Mouse (Mus musculus) Patski (cell line): ENCODE data around the gene Islr2. TPM values are rescaled to one million over a fixed set of nuclear protein-coding genes. Genes with fewer than 3 reads are reported as not detected.

Experiments used
- ATAC-seq: fragments of 100-300 bp; one replicate; pipeline ENCODE4 v1.8.0; 2021
- CTCF ChIA-PET: fragments of 350-600 bp; sonication (Branson Sonifier 250); formaldehyde crosslinking; loops from one replicate; lab custom pipeline; 2022; ENCODE audit warnings: inconsistent platforms; lab: Charles Lee
- POLR2A ChIA-PET: fragments of 350-600 bp; sonication (Branson Sonifier 250); formaldehyde crosslinking; loops from one replicate; lab custom pipeline; 2022; ENCODE audit warnings: antibody characterized with exemption, inconsistent platforms; lab: Charles Lee
- DNase-seq: peaks from one replicate; pipeline ENCODE4 v3.0.0-alpha.2; 2011; ENCODE audit warnings: low read depth, low spot score
- H3K27me3 ChIP-seq: fragments of 371-371 bp; one replicate; pipeline ENCODE4 v1.5.1; 2021
- CTCF ChIP-seq: fragments of 100-300 bp; IDR thresholded peaks from one replicate; pipeline ENCODE4 v1.5.1; 2021
- in situ Hi-C: fragments of 300-500 bp; cut with MboI; formaldehyde crosslinking; loops from 3 replicates; pipeline ENCODE4 v1.11.1; 2018; ENCODE audit warnings: low pct_unique_long_range_greater_than_20kb, mixed read lengths
- polyA plus RNA-seq: library from polyadenylated mRNA; unstranded; gene quantifications from one replicate; pipeline ENCODE4 v1.2.3, GENCODE M21; 2021

Gene Islr2
- polyA plus RNA-seq, 1 experiment from 2014 or later = 2.1 TPM

DNA sequence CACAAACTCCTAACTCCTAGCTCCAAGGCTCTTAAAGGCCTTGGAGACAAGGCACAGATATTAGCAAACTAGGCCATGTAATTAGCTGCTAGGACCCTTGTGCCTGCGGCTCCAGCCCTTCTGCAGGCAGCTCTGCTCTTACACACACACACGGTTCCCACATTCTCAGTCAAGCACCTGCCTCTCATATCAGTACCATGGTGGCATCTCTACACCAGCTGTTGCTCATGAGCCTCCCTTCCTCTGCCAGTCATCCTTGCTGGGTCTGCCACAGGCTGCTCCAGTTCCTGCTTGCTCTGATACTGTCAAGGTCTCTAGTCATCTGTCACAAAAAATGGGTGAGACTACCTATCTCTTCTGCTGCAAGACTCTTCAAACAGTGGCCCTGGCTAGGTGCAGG, 20.2 kb upstream of the Islr2 start:
- TF ChIP-seq CTCF = no peak
- CTCF ChIA-PET = interaction anchor here (0.9 to 5.5 kb wide), 4 partner anchors 9 to 57 kb away, joined by 3 to 37 read pairs (median 14); no protein-coding TSS in a partner anchor
- no peak for DNase-seq
- H3K27me3 ChIP-seq = no peaks in the 10 kb centered on the region
- POLR2A ChIA-PET = no interaction called here
- ATAC-seq = no peak
- in situ Hi-C loops = loop anchor here (10.0 kb wide), 1 partner anchor 150 kb away; the partner anchor contains the start of gene Tbc1d21

DNA sequence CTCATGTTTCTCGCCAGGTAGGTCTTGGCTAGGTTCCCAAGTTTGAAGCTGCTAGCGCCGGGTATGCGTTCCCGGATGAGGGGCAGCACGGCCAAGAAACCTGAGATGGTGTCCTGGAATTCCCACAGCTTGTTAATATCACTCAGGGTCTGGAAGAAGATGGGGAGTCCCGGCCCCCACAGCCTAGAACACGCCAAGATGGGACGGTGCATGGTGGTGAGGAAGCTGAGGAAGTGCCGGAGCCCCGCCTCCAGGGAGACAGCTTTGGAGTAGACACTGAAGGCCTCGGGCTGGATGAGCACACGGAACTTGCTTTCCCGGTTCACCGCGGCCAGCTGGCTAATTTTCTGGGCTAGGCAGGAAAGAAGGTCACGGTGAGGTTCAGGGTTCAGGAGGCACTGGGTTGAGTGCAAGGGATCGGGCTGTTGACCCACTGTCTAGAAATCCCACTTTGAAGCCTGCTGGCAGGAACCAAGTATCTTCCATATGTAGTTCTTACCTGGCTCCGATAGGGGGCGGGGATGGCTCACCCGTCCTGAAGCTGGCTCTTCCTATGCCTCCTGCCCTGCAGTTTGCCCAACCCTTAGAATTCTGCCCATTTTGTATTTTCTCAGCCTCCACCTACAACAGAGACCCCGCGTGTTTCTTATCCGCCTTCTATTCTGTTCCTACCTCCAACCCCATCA, 16.2 kb upstream of the Islr2 start:
- ATAC-seq (no peak), DNase-seq (no peak)
- no peaks in the 10 kb centered on the region for H3K27me3 ChIP-seq
- TF ChIP-seq CTCF = peak; percentile 82
- in situ Hi-C loops = loop anchor here (10.0 kb wide), 1 partner anchor 154 kb away; the partner anchor contains the start of gene Tbc1d21
- ChIA-PET POLR2A (interaction anchor here (0.6 kb wide), 1 partner anchor 445 kb away, joined by 3 read pairs; no protein-coding TSS in a partner anchor), CTCF (interaction anchor here (0.9 to 2.8 kb wide), 11 partner anchors 11 to 181 kb away, joined by 3 to 9 read pairs (median 3); partner anchors contain the start of genes Islr, Islr2 and Pml)

DNA sequence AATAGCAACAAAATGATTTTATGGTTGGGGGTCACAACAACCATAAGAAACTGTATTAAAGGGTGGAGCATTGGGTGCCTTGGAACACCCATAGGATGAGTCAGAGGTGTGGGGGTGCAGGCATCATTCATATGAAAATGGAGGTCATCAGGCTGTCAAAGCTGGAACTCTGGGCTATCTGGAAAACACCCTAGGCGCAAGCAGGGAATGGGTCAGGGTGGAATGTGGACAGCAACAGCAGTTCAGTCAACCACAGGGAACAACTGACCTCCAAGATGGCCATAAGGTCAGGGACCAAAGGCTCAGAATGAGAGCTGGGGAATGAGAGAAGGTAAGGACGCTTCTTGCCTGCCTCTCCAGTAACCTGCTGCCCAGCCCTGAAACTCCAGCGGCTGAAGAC, 14.4 kb upstream of the Islr2 start:
- DNase-seq (no peak), ATAC-seq (no peak)
- no peak for TF ChIP-seq CTCF
- POLR2A ChIA-PET = no interaction called here
- H3K27me3 ChIP-seq = no peaks in the 10 kb centered on the region
- in situ Hi-C loops = loop anchor here (10.0 kb wide), 1 partner anchor 284 kb away; no protein-coding TSS in a partner anchor
- CTCF ChIA-PET = interaction anchor here (1.1 to 2.8 kb wide), 2 partner anchors 62 to 168 kb away, joined by 3 to 9 read pairs; no protein-coding TSS in a partner anchor

DNA sequence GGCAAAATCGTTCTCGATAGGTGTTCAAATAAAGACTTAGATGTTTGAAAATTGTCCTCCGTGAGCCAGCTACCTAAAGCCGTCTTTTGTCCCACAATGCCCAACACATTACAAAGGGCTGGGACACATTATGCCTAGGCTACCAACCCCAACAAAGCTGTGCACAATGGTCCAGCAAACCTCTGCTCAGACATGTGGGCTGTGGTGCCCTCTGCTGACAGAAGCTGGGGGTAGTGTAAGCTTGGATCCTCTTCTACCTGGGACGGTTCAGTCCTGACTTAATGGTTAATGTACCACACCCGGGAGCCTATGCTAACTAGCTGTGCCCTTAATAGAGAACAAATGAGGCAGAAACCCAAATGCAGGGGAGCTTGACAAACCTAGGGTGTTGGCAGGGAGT, 12.3 kb upstream of the Islr2 start:
- DNase-seq = no peak
- no peaks in the 10 kb centered on the region for H3K27me3 ChIP-seq
- in situ Hi-C loops = loop anchor here (10.0 kb wide), 1 partner anchor 282 kb away; no protein-coding TSS in a partner anchor
- TF ChIP-seq CTCF = peak; percentile 78
- ChIA-PET POLR2A (interaction anchor here (1.0 to 3.9 kb wide), 2 partner anchors 68 to 177 kb away, joined by 3 to 17 read pairs; no protein-coding TSS in a partner anchor), CTCF (interaction anchor here (0.8 to 6.1 kb wide), 14 partner anchors 10 to 241 kb away, joined by 3 to 29 read pairs (median 3); partner anchors contain the start of genes Islr, Islr2 and Pml)
- no peak for ATAC-seq

DNA sequence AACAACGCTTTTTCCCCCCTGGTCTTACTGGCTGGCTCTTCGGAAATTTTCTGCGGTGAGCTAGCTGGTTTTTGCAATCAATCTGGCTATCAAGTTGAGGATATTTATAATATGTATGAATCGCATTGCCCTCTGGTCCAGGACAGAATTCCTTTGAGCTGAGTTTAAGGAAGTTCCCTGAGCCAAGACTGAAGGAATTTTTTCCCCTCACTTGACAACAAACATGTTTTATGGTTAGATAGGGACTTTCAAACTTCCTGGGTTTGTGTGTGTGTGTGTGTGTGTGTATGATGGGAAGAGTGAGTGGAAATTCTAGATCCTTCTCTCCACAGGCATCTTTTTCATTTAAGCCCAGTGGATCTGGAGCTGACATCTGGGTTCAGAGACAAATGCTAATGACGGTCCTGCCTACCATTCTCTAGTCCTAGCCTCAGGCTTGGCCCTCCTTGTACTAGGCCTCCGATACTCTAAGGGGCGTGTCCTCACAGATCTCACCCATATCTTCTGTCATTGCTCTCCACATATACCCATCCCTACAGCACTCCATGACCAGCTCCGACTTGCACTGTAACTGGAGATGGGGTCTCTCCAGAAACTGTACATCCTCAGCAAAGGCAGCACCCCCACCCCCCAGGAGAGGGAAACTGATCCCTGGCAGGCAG, 10.5 kb upstream of the Islr2 start:
- no peak for ATAC-seq
- POLR2A ChIA-PET = interaction anchor here (1.0 to 3.9 kb wide), 2 partner anchors 164 to 175 kb away, joined by 3 to 17 read pairs; no protein-coding TSS in a partner anchor

DNA sequence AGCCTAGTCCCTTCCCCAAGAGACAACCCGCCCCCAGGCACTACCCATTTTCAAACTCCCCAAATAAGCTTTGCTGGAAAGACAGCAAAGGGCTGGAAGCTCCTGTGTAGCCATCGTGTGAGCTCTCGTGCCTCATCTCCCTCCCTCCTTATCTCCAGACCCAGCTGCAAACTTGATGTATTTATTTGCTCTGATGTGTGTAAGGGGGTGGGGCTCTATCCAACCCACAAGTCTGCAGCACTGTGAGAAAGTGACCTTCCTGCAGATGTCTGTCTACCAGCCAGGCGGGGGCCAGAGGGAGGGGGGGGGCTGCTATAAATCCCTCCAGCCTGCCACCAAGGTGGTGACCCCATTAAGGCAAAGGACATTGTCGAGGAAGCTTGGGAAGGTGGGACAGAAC, 9.7 kb upstream of the Islr2 start:
- in situ Hi-C loops = loop anchor here (10.0 kb wide), 1 partner anchor 279 kb away; no protein-coding TSS in a partner anchor
- POLR2A ChIA-PET = interaction anchor here (0.6 to 3.9 kb wide), 4 partner anchors 162 to 241 kb away, joined by 3 to 17 read pairs (median 4); no protein-coding TSS in a partner anchor
- CTCF ChIA-PET = interaction anchor here (0.9 to 6.1 kb wide), 9 partner anchors 9 to 185 kb away, joined by 3 to 29 read pairs (median 4); partner anchors contain the start of genes Islr and Islr2
- no peak for TF ChIP-seq CTCF
- no peak for ATAC-seq
- no peak for DNase-seq
- no peaks in the 10 kb centered on the region for H3K27me3 ChIP-seq

More for the DNA sequence above, 10.5 kb upstream of the Islr2 start:
- peak; percentile 33 for DNase-seq
- H3K27me3 ChIP-seq = no peaks in the 10 kb centered on the region
- CTCF ChIA-PET = interaction anchor here (1.0 to 6.1 kb wide), 8 partner anchors 9 to 186 kb away, joined by 3 to 29 read pairs (median 4); partner anchors contain the start of genes Islr, Islr2 and Pml
- no peak for TF ChIP-seq CTCF
- in situ Hi-C loops = loop anchor here (10.0 kb wide), 1 partner anchor 280 kb away; no protein-coding TSS in a partner anchor

DNA sequence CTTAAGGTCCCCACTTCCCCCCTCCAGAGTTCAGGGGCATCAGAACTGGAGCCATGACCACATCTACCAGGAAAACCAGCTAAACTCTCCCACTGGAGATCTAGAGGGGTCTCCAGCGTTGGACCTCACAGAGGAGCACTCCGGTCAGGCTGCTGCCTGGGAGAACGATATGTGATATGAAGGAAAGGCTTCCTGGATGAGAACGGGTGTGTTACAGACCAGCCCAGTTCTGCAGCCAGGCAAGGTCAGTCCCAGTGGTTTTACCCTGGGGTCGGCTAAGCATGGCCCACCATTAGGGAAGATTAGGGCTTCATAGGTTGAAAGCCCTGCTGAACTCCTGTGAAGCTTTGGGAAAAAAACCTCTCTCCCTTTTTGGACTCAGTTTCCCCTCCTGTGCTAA, 9.3 kb upstream of the Islr2 start:
- no peak for DNase-seq
- in situ Hi-C loops = loop anchor here (10.0 kb wide), 1 partner anchor 279 kb away; no protein-coding TSS in a partner anchor
- TF ChIP-seq CTCF = no peak
- CTCF ChIA-PET = interaction anchor here (0.9 to 6.1 kb wide), 6 partner anchors 8 to 177 kb away, joined by 3 to 29 read pairs (median 5); partner anchors contain the start of genes Islr and Islr2
- H3K27me3 ChIP-seq = no peaks in the 10 kb centered on the region
- no peak for ATAC-seq
- POLR2A ChIA-PET = interaction anchor here (0.6 to 3.9 kb wide), 3 partner anchors 161 to 241 kb away, joined by 3 to 17 read pairs (median 4); no protein-coding TSS in a partner anchor

DNA sequence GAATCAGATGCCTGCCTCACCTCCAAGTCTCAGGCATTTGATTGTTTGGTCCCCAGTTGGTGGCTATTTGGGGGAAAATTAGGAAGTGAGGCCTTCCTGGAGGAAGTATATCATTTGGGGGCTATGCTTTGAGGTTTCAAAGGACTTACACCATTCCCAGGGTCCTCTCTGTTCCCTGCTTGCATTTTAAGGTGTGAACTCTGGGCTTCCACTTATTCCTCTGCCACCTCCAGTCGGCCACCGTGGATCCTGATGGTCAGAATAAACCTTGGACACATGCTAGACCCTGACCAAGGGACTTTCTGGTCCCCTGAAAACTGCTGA, 6.1 kb upstream of the Islr2 start:
- no peak for TF ChIP-seq CTCF
- POLR2A ChIA-PET = interaction anchor here (0.6 to 0.7 kb wide), 2 partner anchors 146 to 372 kb away, joined by 3 to 4 read pairs; no protein-coding TSS in a partner anchor
- ATAC-seq = no peak
- DNase-seq = no peak
- H3K27me3 ChIP-seq = no peaks in the 10 kb centered on the region
- in situ Hi-C loops = loop anchor here (10.0 kb wide), 1 partner anchor 275 kb away; no protein-coding TSS in a partner anchor
- CTCF ChIA-PET = interaction anchor here (1.3 to 8.7 kb wide), 6 partner anchors 37 to 171 kb away, joined by 3 to 107 read pairs (median 6); no protein-coding TSS in a partner anchor

DNA sequence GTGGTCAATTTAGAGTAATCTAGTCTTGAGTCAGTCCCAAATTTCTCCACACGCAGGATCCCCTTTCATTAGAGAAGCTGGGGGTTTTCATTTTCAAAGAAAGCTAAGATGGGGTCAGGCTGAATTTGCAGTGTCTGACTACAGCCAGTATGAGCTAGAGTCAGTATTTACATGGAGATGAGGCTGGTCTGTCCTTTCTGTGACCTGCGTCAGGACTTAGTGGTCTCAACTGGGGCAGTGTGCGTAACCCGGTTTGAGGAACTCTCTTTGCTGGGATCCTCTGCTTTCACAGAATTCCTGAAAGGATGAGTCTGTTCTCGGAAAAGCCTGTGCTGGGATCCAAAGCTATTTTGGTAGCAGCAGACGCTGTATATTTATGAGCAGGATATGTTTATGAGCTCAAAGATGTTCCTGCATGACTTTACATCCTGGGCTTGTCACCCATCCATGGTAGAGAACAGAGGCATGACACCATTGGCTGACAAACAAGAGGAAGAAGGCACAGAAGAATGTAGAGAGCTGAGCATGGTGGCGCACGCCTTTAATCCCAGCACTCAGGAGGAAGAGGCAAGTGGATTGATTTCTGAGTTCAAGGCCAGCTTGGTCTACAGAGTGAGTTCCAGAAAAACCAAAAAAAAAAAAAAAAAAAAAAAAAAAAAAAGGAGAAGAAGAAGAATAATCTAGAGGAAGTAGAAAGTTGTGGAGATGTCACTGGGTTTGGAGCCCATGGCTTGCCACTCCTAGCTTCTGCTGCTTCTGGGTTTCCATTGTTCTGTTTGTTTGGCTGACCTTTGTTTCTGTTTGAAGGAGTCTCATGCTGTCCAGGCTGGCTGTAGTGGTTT, 5.6 kb upstream of the Islr2 start:
- in situ Hi-C loops = loop anchor here (10.0 kb wide), 1 partner anchor 275 kb away; no protein-coding TSS in a partner anchor

More for the DNA sequence above, 5.6 kb upstream of the Islr2 start:
- no peak for ATAC-seq
- no peak for DNase-seq
- TF ChIP-seq CTCF = no peak
- ChIA-PET POLR2A (interaction anchor here (0.6 kb wide), 1 partner anchor 145 kb away, joined by 3 read pairs; no protein-coding TSS in a partner anchor), CTCF (interaction anchor here (1.3 to 8.7 kb wide), 6 partner anchors 38 to 171 kb away, joined by 3 to 107 read pairs (median 6); no protein-coding TSS in a partner anchor)
- H3K27me3 ChIP-seq = no peaks in the 10 kb centered on the region
